ENCODE assay signal across 24 mouse cellular contexts in the genomic region with DNA sequence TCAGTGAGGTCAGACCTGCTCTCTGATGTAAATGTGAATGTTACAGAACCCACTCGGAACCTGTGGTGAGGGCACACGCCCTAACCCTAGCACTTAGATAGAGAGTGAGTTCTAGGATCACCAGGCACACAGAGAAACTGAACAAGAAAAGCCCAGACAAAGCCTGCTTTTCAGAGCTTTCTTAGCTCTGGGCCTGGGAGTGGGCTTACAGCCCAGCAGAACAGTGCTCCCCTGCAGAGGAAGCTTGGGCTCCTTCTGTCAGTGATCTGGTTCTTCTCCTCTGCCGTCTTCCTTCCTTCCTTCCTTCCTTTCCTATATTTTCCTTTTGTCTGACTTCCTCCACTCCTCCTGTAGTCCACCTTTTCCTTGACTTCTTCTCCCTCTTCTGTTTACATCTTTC.
DNase-seq lines count a peak whose midpoint lies in the region; ATAC-seq and TF ChIP-seq lines count a peak whose summit lies in the region.
"Had no signal": no experiment of that assay in that cellular context is flagged by ENCODE, and none has a peak within 500 bp of the region (broad histone marks: within the 10 kb centered on the region; RNA-seq: fewer than 3 reads in every experiment).

No protein-coding gene starts in this region.

- no peak overlapping the region for H3K4me2 ChIP-seq in hindbrain, embryonic 13.5 days
- no peak overlapping the region for H3K4me2 ChIP-seq in hindbrain, postnatal 0 days (ENCODE audit: low read depth, low read length)
- H3K4me2 ChIP-seq in midbrain, embryonic 13.5 days (replicated peaks), result no peak overlapping the region
- H3K4me2 ChIP-seq in midbrain, embryonic 11.5 days, result no peak overlapping the region
- no peak overlapping the region for H3K4me2 ChIP-seq in neural tube, embryonic 15.5 days
- H3K4me2 ChIP-seq in kidney, embryonic 16.5 days (replicated peaks; ENCODE audit: low read depth, low read length), result no peak overlapping the region
- H3K4me2 ChIP-seq: embryonic facial prominence, embryonic 15.5 days; limb, embryonic 12.5 days; liver, embryonic 12.5 days had no signal

- TF ChIP-seq CTCF in hindbrain, postnatal 0 days (IDR thresholded peaks at IDR 0.05; ENCODE audit: low read depth), result no peak

- 0 out of 2 replicates have a peak overlapping the region, but pooled peaks have one; percentile 29 for H3K9ac ChIP-seq in hindbrain, embryonic 13.5 days
- no peak overlapping the region for H3K9ac ChIP-seq in hindbrain, postnatal 0 days (replicated peaks; ENCODE audit: low read length)
- H3K9ac ChIP-seq in midbrain, embryonic 13.5 days (replicated peaks), result no peak overlapping the region
- no peak overlapping the region for H3K9ac ChIP-seq in midbrain, embryonic 11.5 days (ENCODE audit: low read length)
- no peak overlapping the region for H3K9ac ChIP-seq in neural tube, embryonic 15.5 days (replicated peaks)
- H3K9ac ChIP-seq in kidney, embryonic 16.5 days (replicated peaks; ENCODE audit: low read length), result no peak overlapping the region
- H3K9ac ChIP-seq: embryonic facial prominence, embryonic 15.5 days; limb, embryonic 12.5 days; liver, embryonic 12.5 days had no signal

- peaks cover 7% of the 10 kb centered on the region; the same call in 1 of the 2 replicates for H3K4me1 ChIP-seq in hindbrain, embryonic 13.5 days (replicated peaks)
- 0 out of 2 replicates have a peak, but pooled peaks cover 3% of the 10 kb centered on the region for H3K4me1 ChIP-seq in hindbrain, postnatal 0 days (ENCODE audit: insufficient read depth, low read length)
- H3K4me1 ChIP-seq in midbrain, embryonic 13.5 days (replicated peaks), result peaks cover 15% of the 10 kb centered on the region
- H3K4me1 ChIP-seq in midbrain, embryonic 11.5 days (ENCODE audit: control insufficient read depth, insufficient read depth, low read length), result no peaks in the 10 kb centered on the region
- H3K4me1 ChIP-seq in neural tube, embryonic 15.5 days, result peaks cover 7% of the 10 kb centered on the region; the same call in 1 of the 2 replicates
- no peaks in the 10 kb centered on the region for H3K4me1 ChIP-seq in kidney, embryonic 16.5 days (ENCODE audit: insufficient read depth, low read length)
- H3K4me1 ChIP-seq: embryonic facial prominence, embryonic 15.5 days; limb, embryonic 12.5 days had no signal

- H3K4me3 ChIP-seq in hindbrain, embryonic 13.5 days, result no peak overlapping the region
- no peak overlapping the region for H3K4me3 ChIP-seq in hindbrain, postnatal 0 days (ENCODE audit: low read length)
- no peak overlapping the region for H3K4me3 ChIP-seq in midbrain, embryonic 13.5 days (replicated peaks)
- no peak overlapping the region for H3K4me3 ChIP-seq in midbrain, embryonic 11.5 days (ENCODE audit: low read depth, low read length)
- H3K4me3 ChIP-seq in neural tube, embryonic 15.5 days (replicated peaks), result no peak overlapping the region
- no peak overlapping the region for H3K4me3 ChIP-seq in kidney, embryonic 16.5 days (ENCODE audit: low read length)
- H3K4me3 ChIP-seq: embryonic facial prominence, embryonic 15.5 days; forebrain, embryonic 10.5 days; limb, embryonic 12.5 days; liver, embryonic 12.5 days; myocyte had no signal

- no peak for ATAC-seq in hindbrain, embryonic 13.5 days (ENCODE audit: low FRiP score)
- no peak for ATAC-seq in hindbrain, postnatal 0 days
- no peak for ATAC-seq in midbrain, embryonic 13.5 days
- ATAC-seq in midbrain, embryonic 11.5 days (ENCODE audit: low FRiP score), result no peak
- ATAC-seq in neural tube, embryonic 15.5 days (ENCODE audit: low FRiP score), result no peak
- no peak for ATAC-seq in kidney, embryonic 16.5 days (ENCODE audit: low FRiP score, low TSS enrichment)
- ATAC-seq: CD4-positive, CD25-positive, alpha-beta regulatory T cell, adult 4 months; liver, embryonic 12.5 days had no signal

- no peaks in the 10 kb centered on the region for H3K36me3 ChIP-seq in hindbrain, embryonic 13.5 days
- H3K36me3 ChIP-seq in hindbrain, postnatal 0 days (ENCODE audit: insufficient read depth, low read length), result no peaks in the 10 kb centered on the region
- no peaks in the 10 kb centered on the region for H3K36me3 ChIP-seq in midbrain, embryonic 13.5 days
- no peaks in the 10 kb centered on the region for H3K36me3 ChIP-seq in midbrain, embryonic 11.5 days (ENCODE audit: control insufficient read depth, insufficient read depth, low read length)
- no peaks in the 10 kb centered on the region for H3K36me3 ChIP-seq in neural tube, embryonic 15.5 days
- no peaks in the 10 kb centered on the region for H3K36me3 ChIP-seq in kidney, embryonic 16.5 days (ENCODE audit: insufficient read depth, low read length)
- H3K36me3 ChIP-seq: embryonic facial prominence, embryonic 15.5 days; limb, embryonic 12.5 days; liver, embryonic 12.5 days had no signal

- 50% methylated on average over 3 of the region's 3 CpGs for WGBS in hindbrain, embryonic 13.5 days
- 41% methylated on average over 3 of the region's 3 CpGs for WGBS in hindbrain, postnatal 0 days
- WGBS in midbrain, embryonic 13.5 days, result 40% methylated on average over 3 of the region's 3 CpGs
- 56% methylated on average over 3 of the region's 3 CpGs for WGBS in midbrain, embryonic 11.5 days
- WGBS in neural tube, embryonic 15.5 days, result 62% methylated on average over 3 of the region's 3 CpGs
- WGBS in kidney, embryonic 16.5 days, result 81% methylated on average over 3 of the region's 3 CpGs

- H3K27ac ChIP-seq in hindbrain, embryonic 13.5 days, result no peak overlapping the region; the same call in 1 of the 2 replicates
- no peak overlapping the region for H3K27ac ChIP-seq in hindbrain, postnatal 0 days
- H3K27ac ChIP-seq in midbrain, embryonic 13.5 days, result 0 out of 2 replicates have a peak overlapping the region, but pooled peaks have one; percentile 30
- no peak overlapping the region for H3K27ac ChIP-seq in midbrain, embryonic 11.5 days (ENCODE audit: low read depth, low read length)
- 0 out of 2 replicates have a peak overlapping the region, but pooled peaks have one; percentile 28 for H3K27ac ChIP-seq in neural tube, embryonic 15.5 days (replicated peaks)
- H3K27ac ChIP-seq in kidney, embryonic 16.5 days (ENCODE audit: low read length), result no peak overlapping the region
- H3K27ac ChIP-seq: embryonic facial prominence, embryonic 15.5 days; forebrain, embryonic 10.5 days; limb, embryonic 12.5 days; liver, embryonic 12.5 days had no signal

- H3K27me3 ChIP-seq in hindbrain, embryonic 13.5 days, result no peaks in the 10 kb centered on the region
- H3K27me3 ChIP-seq in hindbrain, postnatal 0 days (ENCODE audit: insufficient read depth, low read length), result no peaks in the 10 kb centered on the region
- H3K27me3 ChIP-seq in midbrain, embryonic 13.5 days, result no peaks in the 10 kb centered on the region
- no peaks in the 10 kb centered on the region for H3K27me3 ChIP-seq in midbrain, embryonic 11.5 days (ENCODE audit: control insufficient read depth, insufficient read depth, low read length)
- H3K27me3 ChIP-seq in neural tube, embryonic 15.5 days (replicated peaks), result no peaks in the 10 kb centered on the region
- H3K27me3 ChIP-seq in kidney, embryonic 16.5 days (ENCODE audit: insufficient read depth, low read length), result no peaks in the 10 kb centered on the region
- H3K27me3 ChIP-seq: embryonic facial prominence, embryonic 15.5 days; limb, embryonic 12.5 days; liver, embryonic 12.5 days had no signal

- no peaks in the 10 kb centered on the region for H3K9me3 ChIP-seq in hindbrain, embryonic 13.5 days
- no peaks in the 10 kb centered on the region for H3K9me3 ChIP-seq in hindbrain, postnatal 0 days (ENCODE audit: low read length)
- no peaks in the 10 kb centered on the region for H3K9me3 ChIP-seq in midbrain, embryonic 13.5 days
- H3K9me3 ChIP-seq in midbrain, embryonic 11.5 days (ENCODE audit: control insufficient read depth, low read length), result no peaks in the 10 kb centered on the region
- no peaks in the 10 kb centered on the region for H3K9me3 ChIP-seq in neural tube, embryonic 15.5 days (replicated peaks)
- H3K9me3 ChIP-seq in kidney, embryonic 16.5 days (ENCODE audit: low read length), result no peaks in the 10 kb centered on the region
- H3K9me3 ChIP-seq: embryonic facial prominence, embryonic 15.5 days; forebrain, embryonic 10.5 days; G1E; liver, embryonic 12.5 days had no signal

- DNase-seq in cerebellum, postnatal 10 days, result peak; percentile 33 to 58
- DNase-seq in cerebellum, adult 18-20 months, result no peak
- DNase-seq in hindbrain, postnatal 0 days (ENCODE audit: low spot score), result no peak
- DNase-seq in midbrain, embryonic 11.5 days (ENCODE audit: low spot score, missing footprints), result no peak
- DNase-seq: adrenal gland, postnatal 25 days; cerebellum, adult 11-12 months; heart, adult 18-20 months; kidney, adult 9 months; kidney, postnatal 4 days; lung, adult 2 months; right cerebral cortex, postnatal 25 days; thymus, adult 18-20 months; thymus, postnatal 4 days had no signal

Comparison
In these comparisons a context has a peak if more than half of its experiments do, and no peak if none do; other contexts are left out.
1. DNase-seq: peak in cerebellum, postnatal 10 days (2 of 2); none in cerebellum, adult 18-20 months (0 of 2), hindbrain, postnatal 0 days (single experiment) and midbrain, embryonic 11.5 days (single experiment).
2. H3K27ac ChIP-seq: peak in midbrain, embryonic 13.5 days (single experiment) and neural tube, embryonic 15.5 days (single experiment); none in hindbrain, embryonic 13.5 days (single experiment), hindbrain, postnatal 0 days (single experiment), midbrain, embryonic 11.5 days (single experiment) and kidney, embryonic 16.5 days (single experiment).